Mouse (Mus musculus) midbrain, embryonic 15.5 days (tissue): ENCODE measurements around the gene Atp8a1. TPM values are rescaled to one million over a fixed set of nuclear protein-coding genes. Genes with fewer than 3 reads are reported as not detected.
A peak's percentile ranks its signal among the peaks of the same experiment; 100 is the strongest.

Source experiments
- ATAC-seq: fragments of 200-750 bp; cut with Nextera tagmentation; replicated peaks from 2 replicates; pipeline ENCODE4 v1.8.0; 2017; ENCODE audit warnings: moderate TSS enrichment
- H3K27ac ChIP-seq: fragments of 300-500 bp; sonication (generic); 2 replicates; pipeline ENCODE4 v1.5.1; 2015; ENCODE audit warnings: mild to moderate bottlenecking, inconsistent platforms
- H3K27me3 ChIP-seq: fragments of 300-500 bp; sonication (generic); replicated peaks from 2 replicates; pipeline ENCODE4 v1.6.1; 2015; ENCODE audit warnings: inconsistent platforms
- H3K36me3 ChIP-seq: fragments of 300-500 bp; sonication (generic); replicated peaks from 2 replicates; pipeline ENCODE4 v1.6.1; 2015; ENCODE audit warnings: inconsistent platforms
- H3K4me1 ChIP-seq: fragments of 300-500 bp; sonication (generic); 2 replicates; pipeline ENCODE4 v1.6.1; 2015; ENCODE audit warnings: inconsistent platforms
- H3K4me2 ChIP-seq: fragments of 300-500 bp; sonication (generic); 2 replicates; pipeline ENCODE4 v1.6.1; 2015; ENCODE audit warnings: inconsistent platforms, mild to moderate bottlenecking, moderate library complexity
- H3K4me3 ChIP-seq: fragments of 300-500 bp; sonication (generic); 2 replicates; pipeline ENCODE4 v1.5.1; 2015; ENCODE audit warnings: mild to moderate bottlenecking, inconsistent platforms
- H3K9ac ChIP-seq: fragments of 300-500 bp; sonication (generic); 2 replicates; pipeline ENCODE4 v1.6.1; 2015; ENCODE audit warnings: mild to moderate bottlenecking, inconsistent platforms
- H3K9me3 ChIP-seq: fragments of 300-500 bp; sonication (generic); 2 replicates; pipeline ENCODE4 v1.6.1; 2016; ENCODE audit warnings: inconsistent platforms
- WGBS: fragments of 180-500 bp; shearing (Covaris S2); methylation state at CpG from one replicate; pipeline ENCODE4 v1.1.7; 2015; ENCODE audit warnings: mixed read lengths; 5-methylcytosine and 5-hydroxymethylcytosine counted together
- microRNA-seq: library from miRNA; unstranded; fragments of <30 nt; microRNA quantifications from one replicate; pipeline ENCODE4, GENCODE M21; 2016
- polyA plus RNA-seq: library from polyadenylated mRNA; unstranded; fragments of >200 nt; fragmentation: Nextera tagmentation; extraction: Ambion mirVana; gene quantifications from 2 replicates; pipeline ENCODE4 v1.2.1, GENCODE M21; 2015

Gene Atp8a1
- polyA plus RNA-seq, 1 experiment from 2014 or later, result 53.6 TPM

DNA sequence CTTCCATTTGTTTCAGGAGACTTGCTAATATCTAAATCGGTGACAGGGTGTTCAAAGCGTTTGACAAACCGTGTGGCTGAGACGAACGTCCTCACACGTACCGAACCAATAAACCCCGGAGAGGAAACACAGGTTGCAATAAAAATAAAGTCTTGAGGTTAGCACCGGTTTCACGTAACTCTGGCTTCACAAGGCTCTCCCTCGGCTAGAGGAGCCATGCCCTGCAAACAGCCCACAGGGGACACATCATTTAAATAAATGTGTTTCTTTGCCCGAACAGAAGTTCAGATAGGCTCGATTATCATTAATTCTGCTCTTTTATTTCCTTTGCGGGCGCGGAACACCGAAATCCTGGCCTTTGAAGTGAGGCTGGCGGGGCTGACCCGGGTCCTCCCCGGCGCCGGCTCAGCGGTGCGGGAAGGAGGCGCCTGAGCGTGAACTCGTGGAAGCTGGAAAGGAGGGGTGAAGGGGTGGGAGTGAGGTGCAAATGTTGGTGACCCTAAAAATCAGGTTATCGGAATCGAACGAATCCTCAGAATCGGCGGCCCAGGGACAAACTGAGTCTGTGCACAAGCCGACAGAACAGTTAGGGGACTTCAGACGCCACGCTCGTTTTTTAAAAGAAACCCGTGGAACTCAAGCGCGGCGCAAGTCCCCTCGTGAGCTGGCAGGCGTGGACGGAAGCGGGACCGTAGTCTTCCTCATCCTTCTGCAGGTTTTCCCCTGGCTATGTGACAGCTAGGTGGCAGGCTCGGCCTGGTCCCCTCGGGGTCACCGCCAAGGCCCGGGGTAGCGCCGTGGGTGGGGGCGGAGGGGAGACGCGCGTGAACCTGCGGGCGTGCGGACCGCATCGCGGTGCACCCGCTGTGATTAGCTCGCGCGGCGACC is 240.1 kb downstream of the Atp8a1 start:
- peak; percentile 51 for ATAC-seq
- peak overlapping the region; percentile 75 for H3K4me2 ChIP-seq
- no peaks in the 10 kb centered on the region for H3K9me3 ChIP-seq
- peaks cover 73% of the 10 kb centered on the region for H3K27me3 ChIP-seq
- WGBS, result under 1% methylated on average over 66 of the region's 66 CpGs
- H3K27ac ChIP-seq, result no peak overlapping the region
- no peak overlapping the region; the same call in 1 of the 2 replicates for H3K9ac ChIP-seq
- H3K36me3 ChIP-seq, result no peaks in the 10 kb centered on the region
- H3K4me1 ChIP-seq, result peaks cover 21% of the 10 kb centered on the region
- H3K4me3 ChIP-seq, result peak overlapping the region; percentile 41

DNA sequence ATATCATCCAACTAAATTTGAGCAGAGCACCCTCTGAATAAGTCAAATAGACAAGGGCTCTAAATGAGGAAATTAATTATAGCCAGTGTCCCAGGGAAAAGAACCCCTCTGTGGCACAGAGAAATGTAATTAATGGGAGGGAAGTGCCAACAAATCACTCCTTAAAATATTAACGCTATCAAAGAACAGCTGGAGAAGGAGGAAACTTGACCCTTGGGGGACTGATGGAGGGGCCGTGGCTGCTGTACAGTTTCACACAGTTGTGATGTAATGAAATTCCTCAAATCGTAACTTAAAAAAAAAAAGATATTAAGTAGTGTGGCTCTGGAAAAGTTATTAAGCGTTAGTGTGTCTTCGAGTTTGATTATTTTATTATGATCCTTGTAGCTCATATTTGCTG is 241.3 kb downstream of the Atp8a1 start:
- peaks cover 21% of the 10 kb centered on the region for H3K4me1 ChIP-seq
- no peaks in the 10 kb centered on the region for H3K9me3 ChIP-seq
- 46% methylated on average over 5 of the region's 5 CpGs for WGBS
- peaks cover 69% of the 10 kb centered on the region for H3K27me3 ChIP-seq
- H3K4me2 ChIP-seq, result no peak overlapping the region
- no peak overlapping the region for H3K27ac ChIP-seq
- no peak overlapping the region for H3K4me3 ChIP-seq
- H3K9ac ChIP-seq, result no peak overlapping the region
- no peaks in the 10 kb centered on the region for H3K36me3 ChIP-seq
- no peak for ATAC-seq

DNA sequence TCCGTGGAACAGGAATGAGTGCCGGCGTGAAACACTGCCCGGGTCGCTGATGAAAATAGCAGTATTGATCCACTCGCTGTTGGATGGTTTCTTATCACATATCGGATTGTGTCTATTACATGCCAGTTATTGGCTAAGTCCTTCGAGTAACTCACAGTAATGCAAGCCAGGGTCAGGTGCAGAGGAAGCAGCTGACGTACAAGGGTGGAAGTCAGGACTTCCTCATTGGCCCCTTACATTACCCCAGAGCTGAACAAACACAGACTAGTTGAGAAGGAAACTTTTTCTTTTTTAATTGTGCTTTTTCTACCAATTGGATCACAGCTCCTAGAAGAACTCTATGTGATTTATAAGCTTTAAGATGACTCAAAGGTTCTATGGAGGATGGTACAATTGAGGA is 247.3 kb downstream of the Atp8a1 start:
- no peak for ATAC-seq
- 90% methylated on average over 9 of the region's 9 CpGs for WGBS
- Histone ChIP-seq H3K4me3 (no peak overlapping the region), H3K36me3 (no peaks in the 10 kb centered on the region), H3K27ac (no peak overlapping the region), H3K4me1 (no peaks in the 10 kb centered on the region), H3K9me3 (no peaks in the 10 kb centered on the region), H3K27me3 (peaks cover 41% of the 10 kb centered on the region), H3K4me2 (no peak overlapping the region), H3K9ac (no peak overlapping the region)

DNA sequence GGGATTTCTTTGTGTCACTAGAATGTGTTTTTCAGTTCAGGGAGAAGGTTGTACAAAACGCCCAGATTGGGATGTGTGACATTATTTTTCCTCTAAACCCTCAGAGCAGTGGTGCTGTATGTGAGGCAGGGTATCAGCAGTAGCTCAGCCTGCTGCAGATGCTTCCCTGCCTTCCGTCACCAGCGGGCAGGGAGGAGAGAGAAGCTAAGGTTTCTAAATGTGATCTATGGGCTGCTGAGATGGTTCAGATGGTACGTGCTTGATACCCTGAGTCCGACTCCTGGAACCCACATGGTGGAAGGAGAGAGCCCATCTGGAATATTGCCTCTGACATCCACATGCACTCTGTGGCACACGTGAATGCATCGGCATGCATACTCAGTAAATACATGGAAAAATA is 251.6 kb downstream of the Atp8a1 start:
- peaks cover 14% of the 10 kb centered on the region; the same call in 1 of the 2 replicates for H3K27me3 ChIP-seq

DNA sequence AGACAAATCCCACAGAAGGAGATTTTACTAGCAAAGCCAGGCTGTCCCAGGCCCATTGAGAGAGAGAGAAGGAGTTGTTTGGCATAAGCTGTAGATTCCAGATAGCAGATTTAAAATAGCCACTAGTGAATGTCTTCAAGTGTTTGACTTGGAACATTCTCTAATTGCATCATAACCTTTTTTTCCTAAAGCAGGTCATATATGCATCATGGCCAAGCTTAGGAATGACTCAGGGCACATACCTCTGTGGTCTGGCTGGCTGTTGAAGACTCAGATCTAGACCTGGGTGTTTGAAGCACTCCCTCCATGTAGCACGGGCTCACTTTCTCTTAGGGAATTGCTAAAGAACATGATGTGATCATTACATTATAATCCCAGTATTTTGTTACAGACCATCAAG is 252.2 kb downstream of the Atp8a1 start:
- no peak overlapping the region for H3K4me2 ChIP-seq
- H3K4me1 ChIP-seq, result no peaks in the 10 kb centered on the region
- H3K9me3 ChIP-seq, result no peaks in the 10 kb centered on the region
- peaks cover 11% of the 10 kb centered on the region; the same call in 1 of the 2 replicates for H3K27me3 ChIP-seq
- no peak overlapping the region for H3K9ac ChIP-seq
- H3K36me3 ChIP-seq, result no peaks in the 10 kb centered on the region
- no peak overlapping the region for H3K27ac ChIP-seq
- ATAC-seq, result no peak
- H3K4me3 ChIP-seq, result no peak overlapping the region
- 90% methylated on average over 1 of the region's 1 CpGs for WGBS

More for the DNA sequence above, 251.6 kb downstream of the Atp8a1 start:
- no peaks in the 10 kb centered on the region for H3K9me3 ChIP-seq
- no peak for ATAC-seq
- H3K27ac ChIP-seq, result no peak overlapping the region
- WGBS, result 80% methylated on average over 7 of the region's 7 CpGs
- no peak overlapping the region for H3K4me3 ChIP-seq
- H3K4me2 ChIP-seq, result no peak overlapping the region
- H3K4me1 ChIP-seq, result no peaks in the 10 kb centered on the region
- H3K9ac ChIP-seq, result no peak overlapping the region
- no peaks in the 10 kb centered on the region for H3K36me3 ChIP-seq

DNA sequence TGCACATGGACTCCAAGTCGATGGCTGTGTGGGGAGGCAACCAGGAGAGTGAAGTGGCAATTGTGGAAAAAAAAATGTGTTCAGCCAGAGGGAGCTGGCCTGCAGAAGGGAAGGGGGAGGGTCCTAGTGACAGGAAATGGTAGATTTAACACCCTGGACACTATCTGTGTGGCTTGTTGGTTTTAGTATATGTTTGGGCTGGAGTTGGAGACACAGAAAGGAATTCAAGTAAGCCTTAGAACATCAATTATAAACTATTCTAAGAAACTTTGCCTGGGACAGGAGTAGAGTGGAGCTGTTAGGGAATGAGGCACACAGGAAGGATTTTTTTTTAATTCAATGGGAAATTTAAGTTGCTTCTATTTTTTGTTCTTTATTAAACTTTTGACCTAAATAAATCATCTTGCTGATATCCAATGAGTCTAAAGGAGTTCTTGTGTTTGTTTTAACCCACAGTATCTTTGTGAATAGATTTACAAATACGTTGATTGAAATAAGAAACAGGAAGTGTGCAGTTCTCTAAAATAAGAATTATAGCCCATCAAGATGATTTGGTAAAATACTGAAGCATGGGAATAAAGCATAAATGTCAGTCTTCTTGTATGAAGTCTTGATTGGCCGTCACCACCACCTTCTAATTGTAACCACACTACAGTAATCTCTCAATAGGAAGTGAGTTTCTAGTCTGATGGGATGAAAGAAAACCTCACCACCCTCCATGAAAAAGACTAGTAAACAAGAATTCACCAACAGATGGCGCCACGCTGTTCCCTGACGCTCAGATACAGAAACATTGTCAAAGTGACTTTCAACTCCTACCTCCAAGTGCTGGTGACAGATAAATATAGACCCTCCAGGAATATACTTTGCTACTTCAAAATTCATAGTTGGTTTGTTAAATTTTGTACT is 267.3 kb downstream of the Atp8a1 start:
- Histone ChIP-seq H3K27ac (no peak overlapping the region), H3K36me3 (no peaks in the 10 kb centered on the region), H3K4me3 (no peak overlapping the region), H3K4me2 (no peak overlapping the region), H3K27me3 (no peaks in the 10 kb centered on the region), H3K4me1 (no peaks in the 10 kb centered on the region), H3K9ac (no peak overlapping the region), H3K9me3 (no peaks in the 10 kb centered on the region)
- WGBS, result 45% methylated on average over 6 of the region's 6 CpGs
- no peak for ATAC-seq

DNA sequence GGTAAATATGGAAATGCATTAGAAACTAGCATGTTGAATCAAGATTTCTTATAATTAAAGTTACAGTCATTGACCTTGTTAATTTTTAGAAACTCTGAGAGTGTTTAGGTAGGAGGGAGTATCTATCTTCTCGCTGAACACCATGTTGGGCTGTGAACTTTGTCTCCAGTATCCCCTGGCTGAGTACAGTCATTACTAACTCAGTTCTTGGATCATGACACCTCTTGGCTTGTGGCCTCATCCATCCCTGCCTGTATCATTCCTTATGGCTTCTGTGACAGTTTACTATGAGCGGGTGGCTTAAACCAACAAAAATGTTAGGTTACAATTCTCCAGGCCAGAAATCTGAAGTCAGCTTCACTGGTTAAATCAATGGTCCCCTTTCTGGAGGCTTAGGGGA is 271.5 kb downstream of the Atp8a1 start:
- Histone ChIP-seq H3K9me3 (no peaks in the 10 kb centered on the region), H3K27ac (no peak overlapping the region), H3K27me3 (no peaks in the 10 kb centered on the region), H3K4me2 (no peak overlapping the region), H3K9ac (no peak overlapping the region), H3K4me3 (no peak overlapping the region), H3K36me3 (no peaks in the 10 kb centered on the region), H3K4me1 (no peaks in the 10 kb centered on the region)
- 93% methylated on average over 2 of the region's 2 CpGs for WGBS
- ATAC-seq, result no peak

DNA sequence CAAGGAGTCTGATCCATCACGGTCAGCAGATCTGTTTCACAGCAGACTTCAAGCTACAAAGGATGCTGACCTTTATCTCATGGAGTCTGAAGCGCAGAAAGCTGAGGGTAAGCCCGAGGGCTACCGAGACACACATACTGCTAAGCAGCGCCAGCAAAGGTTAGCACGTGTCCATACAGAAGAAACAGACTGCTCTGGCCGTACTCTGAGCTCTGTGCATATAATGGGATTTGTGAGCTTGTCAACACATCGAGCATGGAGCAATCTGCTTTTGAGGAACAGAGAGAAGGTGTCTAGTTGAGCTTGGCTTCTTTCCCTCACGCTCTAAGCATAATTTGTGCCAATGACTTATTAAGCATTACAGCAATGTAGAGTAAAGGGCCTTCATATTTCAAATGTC is 273.2 kb downstream of the Atp8a1 start:
- Histone ChIP-seq H3K9ac (no peak overlapping the region), H3K27me3 (no peaks in the 10 kb centered on the region), H3K4me1 (no peaks in the 10 kb centered on the region), H3K4me2 (no peak overlapping the region), H3K36me3 (no peaks in the 10 kb centered on the region), H3K27ac (no peak overlapping the region), H3K9me3 (no peaks in the 10 kb centered on the region), H3K4me3 (no peak overlapping the region)
- ATAC-seq, result no peak
- 77% methylated on average over 9 of the region's 9 CpGs for WGBS

DNA sequence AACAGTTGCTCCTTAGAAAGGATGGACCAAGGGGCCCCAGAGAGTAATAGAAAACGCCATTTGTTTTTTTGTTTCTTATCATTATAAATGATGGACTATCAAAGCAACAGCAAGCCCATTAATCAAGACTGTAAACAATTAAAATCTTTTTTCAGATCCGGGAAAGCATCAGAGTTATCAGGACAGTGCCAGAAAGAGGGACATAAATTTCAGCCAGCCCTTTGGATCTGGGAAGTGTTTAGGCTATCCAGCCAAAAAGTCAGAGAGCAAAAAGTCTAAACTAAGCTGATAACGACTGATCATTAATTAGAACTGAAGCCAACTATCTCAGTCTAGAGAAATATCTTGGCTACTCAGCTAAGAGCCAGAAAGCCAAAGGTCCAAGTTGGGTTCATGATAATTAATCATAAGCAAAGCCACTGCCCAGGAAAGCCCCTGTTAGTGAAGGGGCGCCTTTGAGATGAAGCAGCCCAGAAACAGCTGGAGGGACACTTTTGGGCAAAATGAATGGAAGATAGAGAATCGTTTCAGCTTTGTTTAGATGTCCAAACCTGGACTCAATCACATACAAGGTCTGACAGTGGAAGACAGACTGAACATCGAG is 274.6 kb downstream of the Atp8a1 start:
- ATAC-seq, result no peak
- no peaks in the 10 kb centered on the region for H3K9me3 ChIP-seq
- H3K9ac ChIP-seq, result no peak overlapping the region
- WGBS, result 83% methylated on average over 6 of the region's 6 CpGs
- H3K36me3 ChIP-seq, result no peaks in the 10 kb centered on the region
- no peak overlapping the region for H3K4me2 ChIP-seq
- no peaks in the 10 kb centered on the region for H3K4me1 ChIP-seq
- H3K4me3 ChIP-seq, result no peak overlapping the region
- H3K27ac ChIP-seq, result no peak overlapping the region
- no peaks in the 10 kb centered on the region for H3K27me3 ChIP-seq

Small RNA genes lying within 50 kb of the gene (microRNA-seq; reads per million reads assigned to microRNA genes)
- not detected for gene Gm23617

Other genes with a start within 250 kb of the Atp8a1 start
- 34.4 and 37.2 TPM in 2 replicates for gene Shisa3, start 239.6 kb downstream of the Atp8a1 start, polyA plus RNA-seq
- gene Gm5108, start 94.2 kb upstream of the Atp8a1 start, polyA plus RNA-seq, result not detected in 2 replicates
- gene Gm21905, start 99.0 kb upstream of the Atp8a1 start, polyA plus RNA-seq, result not detected in 2 replicates
- gene Grxcr1, start 184.4 kb upstream of the Atp8a1 start, polyA plus RNA-seq, result not detected in 2 replicates